Mouse (Mus musculus): ENCODE measurements around the gene Dapk1. TPM values are rescaled to one million over a fixed set of nuclear protein-coding genes. Genes with fewer than 3 reads are reported as not detected.

The Dapk1 gene
- polyA plus RNA-seq, 1 experiment from 2014 or later = 32.7 TPM

GRCm38 (mm10) chr13:60746271-60746670, 144.5 kb downstream of the Dapk1 start:
- Histone ChIP-seq H3K27ac (no peak overlapping the region), H3K9ac (no peak overlapping the region), H3K4me3 (no peak overlapping the region), H3K36me3 (peaks cover 25% of the 10 kb centered on the region; the same call in 1 of the 2 replicates), H3K27me3 (no peaks in the 10 kb centered on the region), H3K9me3 (no peaks in the 10 kb centered on the region), H3K4me1 (no peaks in the 10 kb centered on the region), H3K4me2 (no peak overlapping the region)
- ATAC-seq (ENCODE audit: borderline replicate concordance, extremely low read depth, low FRiP score, low TSS enrichment) = no peak
- WGBS = 21% methylated on average over 1 of the region's 1 CpGs

DNA sequence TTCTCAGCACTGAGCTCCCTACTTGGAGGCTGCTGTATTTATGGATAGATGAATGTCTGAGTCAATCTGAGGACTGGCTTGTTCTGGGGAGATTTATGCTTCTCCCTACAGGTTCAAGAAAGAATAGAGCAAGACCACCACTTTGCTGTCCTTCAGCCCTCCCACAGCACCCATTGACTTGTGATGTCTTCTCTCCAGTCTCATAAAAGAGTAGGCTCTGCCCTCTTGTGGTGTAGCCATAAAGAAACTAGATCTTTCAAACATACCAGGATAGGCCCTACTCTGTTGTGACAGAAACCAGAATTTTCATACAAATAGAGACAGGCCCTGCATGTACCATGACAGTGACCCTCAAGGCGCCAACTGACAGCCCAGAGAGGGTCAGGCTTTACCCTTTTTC, 145.5 kb downstream of the Dapk1 start:
- H3K9me3 ChIP-seq = no peaks in the 10 kb centered on the region
- H3K4me1 ChIP-seq = no peaks in the 10 kb centered on the region
- no peak overlapping the region for H3K9ac ChIP-seq
- H3K36me3 ChIP-seq = peaks cover 28% of the 10 kb centered on the region; the same call in 1 of the 2 replicates
- 92% methylated on average over 1 of the region's 1 CpGs for WGBS
- H3K4me3 ChIP-seq = no peak overlapping the region
- no peak for ATAC-seq (ENCODE audit: borderline replicate concordance, extremely low read depth, low FRiP score, low TSS enrichment)
- no peaks in the 10 kb centered on the region for H3K27me3 ChIP-seq
- H3K4me2 ChIP-seq = no peak overlapping the region
- no peak overlapping the region for H3K27ac ChIP-seq

DNA sequence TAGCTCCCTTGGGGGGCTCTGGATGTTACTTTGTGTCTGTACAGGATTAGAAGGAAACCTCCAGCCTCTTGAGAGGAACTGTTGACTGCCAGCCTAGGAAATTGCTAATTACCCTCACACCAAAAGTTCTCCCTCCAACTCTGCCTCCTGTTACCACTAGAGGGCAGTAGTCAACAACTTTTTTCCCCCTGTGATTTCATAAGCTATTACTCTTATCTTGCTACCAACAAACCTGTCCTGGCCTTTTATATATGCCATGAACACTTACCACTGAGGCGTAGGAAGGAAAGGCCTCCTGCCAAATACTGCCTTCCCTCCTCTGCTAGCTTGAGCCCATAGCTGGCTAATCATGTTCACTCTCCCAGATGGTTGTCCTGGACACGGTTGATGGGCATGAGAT, 146.8 kb downstream of the Dapk1 start:
- Histone ChIP-seq H3K27ac (no peak overlapping the region), H3K36me3 (peaks cover 41% of the 10 kb centered on the region), H3K4me3 (no peak overlapping the region), H3K4me1 (no peaks in the 10 kb centered on the region), H3K9me3 (no peaks in the 10 kb centered on the region), H3K9ac (no peak overlapping the region), H3K4me2 (no peak overlapping the region), H3K27me3 (no peaks in the 10 kb centered on the region)
- WGBS = 82% methylated on average over 2 of the region's 2 CpGs
- ATAC-seq (ENCODE audit: borderline replicate concordance, extremely low read depth, low FRiP score, low TSS enrichment) = no peak

- H3K27me3 ChIP-seq = no peaks in the 10 kb centered on the region
- H3K4me1 ChIP-seq = no peaks in the 10 kb centered on the region
- WGBS = 91% methylated on average over 7 of the region's 7 CpGs
- H3K36me3 ChIP-seq = peaks cover 45% of the 10 kb centered on the region
- no peak overlapping the region for H3K4me3 ChIP-seq
- no peak overlapping the region for H3K9ac ChIP-seq
- H3K9me3 ChIP-seq = no peaks in the 10 kb centered on the region
- no peak overlapping the region for H3K27ac ChIP-seq
- ATAC-seq (ENCODE audit: borderline replicate concordance, extremely low read depth, low FRiP score, low TSS enrichment) = no peak
- no peak overlapping the region for H3K4me2 ChIP-seq
Measured at GRCm38 (mm10) chr13:60750930-60751329, 149.2 kb downstream of the Dapk1 start.

GRCm38 (mm10) chr13:60753216-60753615, 151.5 kb downstream of the Dapk1 start:
- no peaks in the 10 kb centered on the region for H3K4me1 ChIP-seq
- H3K4me2 ChIP-seq = no peak overlapping the region
- no peak overlapping the region for H3K27ac ChIP-seq
- peaks cover 51% of the 10 kb centered on the region for H3K36me3 ChIP-seq
- no peaks in the 10 kb centered on the region for H3K9me3 ChIP-seq
- ATAC-seq (ENCODE audit: borderline replicate concordance, extremely low read depth, low FRiP score, low TSS enrichment) = no peak
- H3K9ac ChIP-seq = no peak overlapping the region
- WGBS = 95% methylated on average over 6 of the region's 6 CpGs
- H3K4me3 ChIP-seq = no peak overlapping the region
- no peaks in the 10 kb centered on the region for H3K27me3 ChIP-seq

DNA sequence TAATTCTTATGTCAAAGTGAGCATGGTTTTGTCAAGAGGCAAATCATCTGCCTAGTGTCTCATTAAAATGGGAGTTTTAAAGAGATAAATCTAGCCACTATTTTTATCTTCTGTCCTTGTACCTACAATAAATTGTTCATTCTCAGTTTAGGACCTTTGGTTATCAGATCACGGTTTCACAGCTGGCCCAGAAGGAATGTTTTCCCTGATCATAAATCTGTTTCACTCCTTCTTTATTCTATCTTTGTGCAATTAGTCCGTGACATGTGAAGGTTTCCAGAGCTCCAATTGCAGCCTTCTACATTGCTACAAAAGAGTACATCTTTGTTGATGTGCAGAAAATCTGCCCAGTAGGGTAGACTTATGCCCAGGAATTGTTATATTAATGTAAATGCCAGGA, 153.5 kb downstream of the Dapk1 start:
- Histone ChIP-seq H3K4me1 (no peaks in the 10 kb centered on the region), H3K27me3 (no peaks in the 10 kb centered on the region), H3K9me3 (no peaks in the 10 kb centered on the region), H3K4me2 (no peak overlapping the region), H3K27ac (no peak overlapping the region), H3K4me3 (no peak overlapping the region), H3K36me3 (peaks cover 37% of the 10 kb centered on the region), H3K9ac (no peak overlapping the region)
- ATAC-seq (ENCODE audit: borderline replicate concordance, extremely low read depth, low FRiP score, low TSS enrichment) = no peak
- 56% methylated on average over 2 of the region's 2 CpGs for WGBS

DNA sequence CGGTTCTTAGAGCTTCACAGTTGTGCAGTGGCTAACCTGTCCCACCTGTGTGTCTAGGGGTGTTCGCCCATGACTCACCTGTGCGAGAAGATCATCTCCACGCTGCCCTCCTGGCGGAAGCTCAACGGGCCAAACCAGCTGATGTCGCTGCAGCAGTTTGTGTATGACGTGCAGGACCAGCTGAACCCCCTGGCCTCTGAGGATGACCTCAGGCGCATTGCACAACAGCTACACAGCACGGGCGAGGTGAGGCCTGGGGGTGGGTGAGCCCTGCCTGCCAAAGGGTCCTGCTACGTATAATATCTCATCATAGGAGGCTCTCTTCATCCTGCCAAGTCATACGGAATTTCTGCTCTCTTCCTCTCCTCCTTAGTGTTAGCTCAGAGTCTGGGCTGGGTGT, 155.5 kb downstream of the Dapk1 start:
- no peak overlapping the region for H3K4me2 ChIP-seq
- WGBS = 80% methylated on average over 13 of the region's 13 CpGs
- H3K4me3 ChIP-seq = no peak overlapping the region
- H3K9me3 ChIP-seq = no peaks in the 10 kb centered on the region
- H3K9ac ChIP-seq = no peak overlapping the region
- no peak for ATAC-seq (ENCODE audit: borderline replicate concordance, extremely low read depth, low FRiP score, low TSS enrichment)
- no peak overlapping the region for H3K27ac ChIP-seq
- no peaks in the 10 kb centered on the region for H3K4me1 ChIP-seq
- H3K27me3 ChIP-seq = no peaks in the 10 kb centered on the region
- H3K36me3 ChIP-seq = peaks cover 41% of the 10 kb centered on the region

DNA sequence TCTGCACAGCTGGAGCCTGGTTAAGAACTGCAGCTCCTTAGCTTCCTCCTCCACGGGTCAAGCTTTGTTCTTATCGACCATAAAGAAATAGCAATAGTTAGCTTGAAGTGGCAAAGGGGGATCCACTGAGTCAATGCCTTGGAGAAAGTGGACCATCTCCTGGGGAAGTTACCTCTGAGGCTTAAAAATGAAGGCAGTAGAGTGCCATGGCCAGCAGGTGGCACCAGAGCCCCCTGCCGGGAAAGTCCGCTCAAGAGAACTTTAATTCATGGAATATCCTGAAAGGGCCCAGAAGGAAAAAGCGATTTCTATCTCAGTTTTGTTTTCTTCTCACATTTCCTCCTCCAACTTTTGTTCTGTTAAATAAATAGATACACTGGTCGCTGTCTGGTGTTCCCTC, 157.4 kb downstream of the Dapk1 start:
- H3K36me3 ChIP-seq = peaks cover 25% of the 10 kb centered on the region; the same call in 1 of the 2 replicates

GRCm38 (mm10) chr13:60760392-60760791, 158.6 kb downstream of the Dapk1 start:
- ATAC-seq (ENCODE audit: borderline replicate concordance, extremely low read depth, low FRiP score, low TSS enrichment) = no peak
- no peak overlapping the region for H3K9ac ChIP-seq
- H3K4me3 ChIP-seq = no peak overlapping the region
- no peak overlapping the region for H3K27ac ChIP-seq
- 81% methylated on average over 12 of the region's 12 CpGs for WGBS
- H3K4me1 ChIP-seq = no peaks in the 10 kb centered on the region
- no peaks in the 10 kb centered on the region for H3K27me3 ChIP-seq
- no peaks in the 10 kb centered on the region for H3K9me3 ChIP-seq
- no peak overlapping the region for H3K4me2 ChIP-seq
- H3K36me3 ChIP-seq = peaks cover 25% of the 10 kb centered on the region; the same call in 1 of the 2 replicates

More for the DNA sequence above, 157.4 kb downstream of the Dapk1 start:
- Histone ChIP-seq H3K27ac (no peak overlapping the region), H3K9ac (no peak overlapping the region), H3K4me2 (no peak overlapping the region), H3K4me1 (no peaks in the 10 kb centered on the region), H3K9me3 (no peaks in the 10 kb centered on the region), H3K4me3 (no peak overlapping the region), H3K27me3 (no peaks in the 10 kb centered on the region)
- no peak for ATAC-seq (ENCODE audit: borderline replicate concordance, extremely low read depth, low FRiP score, low TSS enrichment)
- WGBS = 35% methylated on average over 6 of the region's 6 CpGs

DNA sequence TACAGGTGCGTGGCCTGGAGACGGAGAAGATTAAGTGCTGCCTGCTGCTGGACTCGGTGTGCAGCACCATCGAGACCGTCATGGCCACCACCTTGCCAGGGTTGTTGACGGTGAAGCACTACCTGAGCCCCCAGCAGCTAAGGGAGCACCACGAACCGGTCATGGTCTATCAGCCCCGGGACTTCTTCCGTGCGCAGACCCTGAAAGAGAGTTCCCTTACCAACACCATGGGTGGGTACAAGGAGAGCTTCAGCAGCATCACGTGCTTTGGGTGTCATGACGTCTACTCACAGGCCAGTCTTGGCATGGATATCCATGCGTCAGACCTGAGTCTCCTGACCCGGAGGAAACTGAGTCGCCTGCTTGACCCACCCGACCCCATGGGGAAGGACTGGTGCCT, 159.4 kb downstream of the Dapk1 start:
- Histone ChIP-seq H3K9ac (no peak overlapping the region), H3K27ac (no peak overlapping the region), H3K4me2 (no peak overlapping the region), H3K36me3 (peaks cover 25% of the 10 kb centered on the region; the same call in 1 of the 2 replicates), H3K27me3 (no peaks in the 10 kb centered on the region), H3K9me3 (no peaks in the 10 kb centered on the region), H3K4me1 (no peaks in the 10 kb centered on the region), H3K4me3 (no peak overlapping the region)
- 94% methylated on average over 17 of the region's 17 CpGs for WGBS
- ATAC-seq (ENCODE audit: borderline replicate concordance, extremely low read depth, low FRiP score, low TSS enrichment) = 0 out of 2 replicates have a peak, but pooled peaks have one; percentile 27

GRCm38 (mm10) chr13:60780534-60780933, 178.8 kb downstream of the Dapk1 start:
- ATAC-seq (ENCODE audit: borderline replicate concordance, extremely low read depth, low FRiP score, low TSS enrichment) = no peak
- H3K4me1 ChIP-seq = no peaks in the 10 kb centered on the region
- no peaks in the 10 kb centered on the region for H3K27me3 ChIP-seq
- no peak overlapping the region for H3K4me2 ChIP-seq
- H3K27ac ChIP-seq = no peak overlapping the region
- no peak overlapping the region for H3K9ac ChIP-seq
- no peaks in the 10 kb centered on the region for H3K9me3 ChIP-seq
- H3K36me3 ChIP-seq = no peaks in the 10 kb centered on the region
- WGBS = 87% methylated on average over 3 of the region's 3 CpGs
- no peak overlapping the region for H3K4me3 ChIP-seq

- Histone ChIP-seq H3K27ac (no peak overlapping the region), H3K4me3 (no peak overlapping the region), H3K9ac (no peak overlapping the region), H3K4me2 (no peak overlapping the region), H3K9me3 (no peaks in the 10 kb centered on the region), H3K27me3 (no peaks in the 10 kb centered on the region), H3K4me1 (no peaks in the 10 kb centered on the region), H3K36me3 (no peaks in the 10 kb centered on the region)
- 80% methylated on average over 7 of the region's 7 CpGs for WGBS
- no peak for ATAC-seq (ENCODE audit: borderline replicate concordance, extremely low read depth, low FRiP score, low TSS enrichment)
Measured at GRCm38 (mm10) chr13:60783301-60783700, 181.6 kb downstream of the Dapk1 start.

GRCm38 (mm10) chr13:60786264-60786663, 184.5 kb downstream of the Dapk1 start, which contains the start of gene BC051665:
Gene BC051665 (minus strand): TSS chr13:60786364.
- no peak for ATAC-seq (ENCODE audit: borderline replicate concordance, extremely low read depth, low FRiP score, low TSS enrichment)
- Histone ChIP-seq H3K27me3 (no peaks in the 10 kb centered on the region), H3K4me3 (no peak within 1 kb of the TSS), H3K9ac (no peak within 1 kb of the TSS), H3K36me3 (no peaks in the 10 kb centered on the region), H3K9me3 (no peaks in the 10 kb centered on the region), H3K4me2 (no peak within 1 kb of the TSS), H3K27ac (no peak within 1 kb of the TSS), H3K4me1 (no peaks in the 10 kb centered on the region)

Data from lung, embryonic 15.5 days (tissue).